Mouse (Mus musculus) cerebellum, adult 8-10 months (tissue): ENCODE results near the gene Erbb2.
"Not testable (repeated sequence)": the region's sequence is repeated elsewhere in the genome, so short reads cannot be mapped to it uniquely, and the experiment has no call there.

Source experiments
- DNase-seq: peaks from one replicate; pipeline ENCODE4 v3.0.0; 2022

The Erbb2 gene

DNA sequence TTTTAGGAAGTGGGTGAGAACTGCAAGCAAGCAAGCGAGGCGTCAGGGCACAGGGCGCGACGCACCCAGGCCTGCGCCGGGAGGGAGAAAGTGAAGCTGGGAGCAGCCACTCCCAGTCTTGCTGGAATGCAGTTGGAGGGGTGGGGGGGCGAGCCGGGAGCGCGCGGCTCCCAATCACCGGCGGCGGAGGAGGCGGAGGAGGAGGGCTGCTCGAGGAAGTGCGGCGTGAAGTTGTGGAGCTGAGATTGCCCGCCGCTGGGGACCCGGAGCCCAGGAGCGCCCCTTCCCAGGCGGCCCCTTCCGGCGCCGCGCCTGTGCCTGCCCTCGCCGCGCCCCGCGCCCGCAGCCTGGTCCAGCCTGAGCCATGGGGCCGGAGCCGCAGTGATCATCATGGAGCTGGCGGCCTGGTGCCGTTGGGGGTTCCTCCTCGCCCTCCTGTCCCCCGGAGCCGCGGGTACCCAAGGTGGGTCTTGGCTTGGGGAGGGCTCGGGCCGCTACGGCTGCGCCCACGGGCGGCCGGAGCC is at the start of gene Erbb2:
Gene Erbb2 (plus strand): TSS at position 198 of the 524 bp plus-strand sequence.
- no peak for DNase-seq

DNA sequence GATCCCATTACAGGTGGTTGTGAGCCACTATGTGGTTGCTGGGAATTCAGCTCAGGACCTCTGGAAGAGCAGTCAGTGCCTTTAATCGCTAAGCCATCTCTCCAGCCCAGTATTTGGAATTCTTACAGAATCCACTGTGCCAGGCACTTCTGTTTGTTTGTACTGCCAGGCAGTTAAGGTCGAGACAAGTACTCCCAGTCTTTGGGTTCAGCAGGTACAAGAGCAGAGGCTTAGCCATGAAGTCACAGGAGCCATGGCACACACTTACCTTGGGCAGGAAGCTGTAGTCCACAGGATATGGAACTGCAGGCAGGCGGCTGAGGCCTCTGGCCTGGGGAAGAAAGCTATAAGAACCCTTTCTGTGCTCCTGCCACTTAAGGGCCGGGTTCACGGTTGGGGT is 48.5 kb upstream of the Erbb2 start:
- no peak for DNase-seq

DNA sequence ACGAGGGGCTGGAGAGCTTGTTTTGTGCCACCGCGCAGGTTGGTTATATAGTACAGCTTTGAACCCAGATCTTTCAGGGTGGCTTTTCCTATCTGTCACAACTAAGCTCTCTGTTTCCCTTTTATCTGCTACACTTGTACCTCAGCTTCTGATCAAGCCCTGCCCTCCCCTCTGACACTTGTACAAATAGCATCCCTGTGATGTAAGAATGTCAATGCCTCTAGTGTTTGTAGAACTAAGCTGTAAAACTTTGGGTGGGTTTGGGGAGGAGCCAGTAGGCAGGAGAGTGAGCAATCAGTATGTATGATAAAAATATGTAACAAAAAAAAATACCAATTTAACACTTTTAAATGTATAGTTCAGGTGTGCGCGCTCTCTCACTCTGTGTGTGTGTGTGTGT is 47.9 kb upstream of the Erbb2 start:
- DNase-seq: no peak

DNA sequence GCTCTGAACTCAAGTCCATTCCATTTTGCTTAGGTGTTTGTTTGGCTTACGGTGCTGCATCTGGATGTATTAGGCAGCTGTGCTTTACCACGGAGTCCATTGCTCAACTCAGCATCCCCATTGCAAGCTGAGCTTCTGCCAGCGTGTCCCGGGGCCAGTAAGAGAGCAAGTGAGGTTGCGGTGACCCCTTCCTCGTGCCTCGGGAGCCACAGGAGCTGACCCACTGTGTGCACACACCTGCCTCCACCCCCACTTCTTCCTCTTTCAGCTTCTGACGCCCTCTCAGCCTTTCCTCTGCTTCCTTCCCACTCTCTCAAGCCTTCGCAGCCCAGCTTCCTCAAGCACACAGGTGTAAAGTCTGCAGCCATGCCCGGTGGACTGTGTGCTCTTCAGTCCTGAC is 46.0 kb upstream of the Erbb2 start:
- DNase-seq: no peak

DNA sequence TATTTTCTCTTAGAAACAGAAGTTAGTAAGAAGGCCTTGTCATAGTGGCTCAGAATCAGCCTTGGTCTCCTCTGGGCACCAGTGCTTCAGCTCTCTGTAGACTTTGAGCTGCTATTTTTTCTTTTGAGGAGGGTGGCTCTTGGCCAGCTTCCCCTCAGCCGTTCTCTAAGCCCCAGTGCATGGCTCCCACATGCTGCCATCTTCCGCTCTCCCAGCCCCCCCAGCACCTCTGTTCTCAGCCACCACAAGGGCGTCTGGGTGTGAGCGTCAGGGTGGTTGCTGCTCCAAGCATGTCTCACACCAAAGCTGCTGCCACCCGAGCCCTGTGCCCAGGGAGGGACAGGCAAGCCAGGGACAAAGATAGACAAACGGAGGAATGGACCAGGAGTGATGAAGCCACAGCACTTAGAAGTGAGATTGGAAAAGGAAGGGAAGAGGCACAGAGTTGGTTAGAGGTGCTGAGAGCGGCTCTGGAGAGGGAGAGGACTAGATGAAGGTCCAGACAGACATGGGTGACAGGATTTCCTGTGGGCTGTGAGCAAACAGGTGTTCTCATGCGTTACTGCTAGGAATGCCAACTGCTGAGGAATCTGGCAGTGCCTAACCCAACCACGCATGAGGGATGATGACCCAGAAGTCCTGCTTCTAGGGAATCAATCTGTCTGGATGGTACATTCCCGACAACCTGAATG is 45.0 kb upstream of the Erbb2 start:
- DNase-seq: no peak

DNA sequence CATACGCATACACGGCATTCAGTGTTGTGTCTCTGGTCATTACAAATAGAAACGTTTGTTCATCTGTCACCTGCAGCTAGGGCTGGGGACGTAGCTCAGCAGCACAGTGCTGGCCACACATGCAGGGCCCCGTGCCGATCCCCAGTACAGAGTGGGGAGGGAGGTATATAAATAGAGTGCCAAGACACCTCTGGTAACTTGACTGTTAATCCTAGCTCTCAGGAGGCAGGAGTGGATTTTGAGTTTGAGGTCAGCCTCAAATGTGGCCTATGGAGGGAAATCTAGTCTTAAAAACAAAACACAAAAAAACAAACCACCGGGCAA is 44.4 kb upstream of the Erbb2 start:
- no peak for DNase-seq

DNA sequence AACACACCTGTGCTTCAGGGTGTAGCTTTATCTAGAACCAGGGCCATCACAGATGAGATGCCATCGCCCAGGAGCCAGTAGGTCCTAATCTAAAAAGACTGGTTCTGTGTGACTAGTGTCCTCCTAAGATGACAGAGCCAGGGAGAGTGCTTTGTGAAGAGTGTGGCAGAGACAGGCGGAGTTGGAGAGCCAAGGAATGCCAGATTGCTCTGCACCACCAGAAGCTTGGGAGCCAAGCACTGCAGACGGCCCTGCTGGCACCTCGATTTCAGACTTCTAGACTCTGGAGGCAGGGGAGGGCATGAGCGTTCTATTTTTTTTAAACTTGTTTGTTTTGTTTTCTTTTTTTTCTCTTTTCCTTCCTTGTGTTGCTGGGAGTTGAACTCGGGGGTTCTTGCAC is 42.9 kb upstream of the Erbb2 start:
- DNase-seq: peak; percentile 41

DNA sequence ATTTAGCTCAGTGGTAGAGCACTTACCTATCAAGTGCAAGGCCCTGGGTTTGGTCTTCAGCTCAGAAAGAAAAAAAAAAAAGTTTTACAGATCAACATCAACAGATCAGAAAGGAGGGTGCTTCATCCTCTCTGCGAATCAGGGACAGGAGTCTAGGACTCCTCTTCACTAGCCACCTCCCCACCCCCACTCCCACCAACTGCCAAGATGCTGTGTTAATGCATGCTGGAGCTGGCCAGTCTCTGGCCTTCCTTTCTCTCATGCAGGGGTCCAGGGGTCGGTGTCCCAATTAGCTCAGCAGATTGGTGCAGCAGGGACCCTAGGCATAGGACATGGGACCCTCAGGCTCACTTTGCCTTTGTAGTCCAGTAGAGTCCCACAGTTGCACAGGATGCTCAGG is 41.7 kb upstream of the Erbb2 start:
- no peak for DNase-seq

DNA sequence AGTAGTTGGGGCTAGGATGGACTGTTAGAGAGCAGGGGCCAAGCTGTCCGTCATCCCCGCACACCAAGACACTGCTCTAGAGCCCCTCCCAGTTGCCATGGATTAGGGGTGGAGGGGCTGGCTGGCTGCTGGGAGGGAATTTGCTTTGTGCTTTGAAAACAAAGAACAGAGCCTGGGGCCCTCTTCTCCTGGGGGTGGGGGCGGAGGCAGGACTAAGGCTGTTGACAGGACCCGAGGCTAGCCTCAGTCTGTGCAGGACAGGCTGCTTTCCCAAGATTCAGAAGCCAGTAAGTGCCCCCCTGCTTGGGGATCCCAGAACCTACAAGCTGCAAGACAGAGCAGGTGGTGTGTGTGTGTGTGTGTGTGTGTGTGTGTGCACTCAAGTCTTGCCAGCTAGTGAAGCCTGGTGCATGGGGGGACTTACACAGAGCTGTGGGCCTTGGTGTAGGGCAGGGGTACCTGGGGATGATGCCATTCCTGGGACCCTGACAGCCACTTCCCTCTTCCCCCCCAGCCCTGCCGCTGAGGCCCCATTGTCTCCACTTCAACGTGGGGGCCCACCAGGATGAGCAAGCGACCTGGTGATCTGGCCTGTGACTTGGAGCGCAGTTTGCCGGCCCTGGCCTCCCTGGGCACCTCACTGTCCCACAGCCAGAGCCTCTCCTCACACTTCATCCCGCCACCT is 40.6 kb upstream of the Erbb2 start:
- DNase-seq: no peak

DNA sequence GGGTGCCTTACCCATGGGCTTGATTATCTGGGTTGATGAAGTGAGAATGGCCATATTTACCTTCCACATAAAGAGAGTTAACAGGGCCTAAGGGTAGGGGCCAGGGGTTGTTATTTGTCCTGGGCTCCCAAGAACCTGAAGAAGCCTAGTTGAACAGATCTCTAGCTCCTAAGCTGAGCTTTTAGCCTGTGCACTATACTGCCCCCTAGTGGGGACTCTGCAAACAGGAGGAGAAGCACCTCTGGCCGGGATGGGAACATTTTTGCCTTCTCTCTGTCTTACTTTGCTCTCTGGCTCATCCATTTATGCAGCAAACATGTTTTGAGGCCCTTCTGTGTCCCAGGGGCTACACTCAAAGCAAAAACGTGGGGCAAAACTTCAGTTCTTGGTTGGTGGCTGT is 39.9 kb upstream of the Erbb2 start:
- DNase-seq: peak; percentile 71

DNA sequence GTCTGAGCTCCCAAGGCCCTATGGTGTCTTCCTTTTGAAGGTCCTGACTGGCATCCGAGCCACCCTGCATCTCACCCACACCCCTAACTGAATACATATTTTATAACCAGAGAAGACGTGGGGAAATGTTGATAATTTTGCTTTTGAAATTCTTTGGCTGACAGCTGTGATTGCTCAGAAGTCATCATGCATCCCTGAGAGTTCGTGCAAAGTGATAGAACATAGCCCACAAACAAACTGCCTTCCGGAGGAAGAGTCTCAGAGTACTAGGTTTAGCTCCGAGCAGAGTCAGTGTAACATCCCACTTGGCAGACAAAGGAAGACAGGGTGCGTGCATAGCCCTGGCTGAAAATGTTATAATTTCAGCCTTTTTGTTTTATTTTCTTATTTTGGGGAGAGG is 39.0 kb upstream of the Erbb2 start:
- no peak for DNase-seq

DNA sequence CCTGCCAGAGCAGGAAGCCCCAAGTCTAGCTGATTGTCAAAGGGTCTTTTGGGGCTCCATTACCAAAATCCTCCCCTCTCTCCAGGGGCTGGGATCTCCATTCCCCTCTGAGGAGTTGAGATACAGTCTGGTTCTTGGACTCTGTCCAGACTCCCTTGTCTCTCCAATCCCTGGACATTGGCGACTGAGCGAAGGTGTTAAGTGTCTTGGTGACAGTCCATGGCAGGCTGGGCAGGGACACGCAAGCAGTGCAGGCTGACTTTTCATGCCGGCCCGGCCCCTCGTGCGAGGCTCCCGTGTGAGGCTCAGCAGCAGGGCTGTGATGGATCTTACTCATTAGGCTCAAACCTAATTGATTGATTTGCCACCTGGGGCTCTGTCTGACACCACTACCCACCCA is 38.0 kb upstream of the Erbb2 start:
- no peak for DNase-seq

DNA sequence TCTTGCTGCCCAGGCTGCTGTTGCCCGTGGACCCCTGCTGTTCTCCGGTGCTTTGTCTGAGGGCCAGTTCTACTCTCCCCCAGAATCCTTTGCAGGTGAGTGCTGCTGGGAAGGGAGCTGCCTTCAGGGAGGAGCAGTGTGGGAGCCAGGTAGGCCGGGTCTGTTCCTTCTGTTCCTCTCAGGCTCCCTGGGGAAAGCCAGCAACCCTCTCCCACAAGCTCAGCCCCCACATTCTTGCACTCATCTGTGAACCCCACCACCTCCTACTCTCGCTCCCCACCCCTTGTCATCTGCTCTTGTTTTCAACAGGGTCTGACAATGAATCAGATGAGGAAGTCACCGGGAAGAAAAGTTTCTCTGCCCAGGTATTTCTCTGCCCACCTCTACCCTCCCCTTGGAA is 35.5 kb upstream of the Erbb2 start:
- DNase-seq: no peak

DNA sequence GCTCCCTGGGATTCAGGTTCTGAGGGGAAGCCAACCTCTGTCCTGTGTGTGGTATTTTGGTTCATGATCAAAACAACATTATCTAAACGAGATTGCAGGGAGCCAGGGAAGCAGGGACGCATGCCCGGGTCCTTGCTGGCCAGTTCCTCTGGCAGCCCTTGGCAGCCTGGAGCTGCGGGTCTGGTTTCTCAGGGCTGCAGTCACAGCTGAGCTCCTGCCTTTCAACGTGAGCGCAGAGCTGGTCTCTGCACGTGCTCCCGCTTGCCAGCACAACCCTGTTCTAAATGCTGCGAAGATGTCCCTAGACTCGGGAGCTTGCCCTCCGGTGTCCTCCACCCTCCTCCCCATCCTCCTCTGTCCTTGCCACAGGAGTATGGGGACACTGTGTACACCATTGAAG is 34.5 kb upstream of the Erbb2 start:
- no peak for DNase-seq

DNA sequence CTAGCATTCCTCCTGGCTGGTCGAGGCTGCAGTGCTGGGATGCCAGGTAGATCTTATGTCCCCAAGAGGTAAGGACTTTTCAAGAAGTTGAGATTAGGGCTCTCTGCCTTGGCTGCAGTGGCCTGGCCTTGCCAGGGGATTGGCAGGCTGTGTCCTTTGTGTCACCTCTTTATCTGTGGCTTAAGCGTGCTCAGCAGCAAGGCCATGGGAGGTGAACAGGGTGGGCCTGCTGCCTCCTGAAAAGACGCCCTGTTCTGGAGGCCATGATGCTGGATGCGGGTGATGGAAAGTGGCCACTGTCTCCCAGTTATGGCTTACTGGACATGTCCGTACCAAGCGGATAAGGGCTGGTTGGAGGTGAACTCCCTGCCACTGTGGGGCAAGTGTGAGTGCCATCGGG is 32.9 kb upstream of the Erbb2 start:
- DNase-seq: no peak

DNA sequence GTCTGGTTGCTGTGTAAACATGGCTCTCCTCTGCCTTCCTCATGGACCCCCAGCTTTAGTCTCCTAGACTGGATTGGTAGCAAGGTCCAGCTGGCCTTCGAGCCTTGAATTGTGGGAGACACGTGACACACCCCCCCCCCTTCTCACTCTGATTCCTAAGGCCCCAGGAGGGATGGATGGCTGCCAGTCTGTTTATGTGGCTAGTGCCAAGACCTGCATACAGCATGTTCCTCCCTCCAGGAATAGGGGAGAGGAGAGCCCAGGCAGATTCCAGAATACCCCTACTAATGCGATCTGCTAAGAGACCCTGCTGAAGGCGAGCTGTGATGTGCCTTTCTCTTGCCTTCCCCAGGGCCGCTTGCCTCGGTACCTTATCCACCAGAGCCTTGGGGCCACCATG is 32.2 kb upstream of the Erbb2 start:
- DNase-seq: peak; percentile 60

DNA sequence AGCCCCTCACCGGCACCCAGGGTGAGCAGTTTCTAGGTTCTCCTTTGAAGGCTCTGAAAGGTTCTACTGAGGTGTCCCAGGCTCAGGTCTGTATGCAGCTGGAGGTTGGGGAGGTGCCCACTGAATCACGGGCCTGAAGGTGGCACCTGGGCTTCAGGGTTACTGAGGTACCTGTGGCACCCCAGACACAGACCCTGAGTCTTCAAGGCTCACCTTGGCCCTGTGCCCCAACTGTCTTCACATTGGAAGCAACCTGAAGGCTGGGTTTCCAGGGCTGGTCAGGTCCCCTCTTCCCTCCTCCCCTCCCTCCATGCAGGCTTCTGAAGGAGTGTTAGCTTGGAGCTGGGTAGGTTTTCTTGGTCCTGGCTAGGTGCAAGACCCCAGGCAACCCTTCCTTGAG is 30.6 kb upstream of the Erbb2 start:
- DNase-seq: no peak

DNA sequence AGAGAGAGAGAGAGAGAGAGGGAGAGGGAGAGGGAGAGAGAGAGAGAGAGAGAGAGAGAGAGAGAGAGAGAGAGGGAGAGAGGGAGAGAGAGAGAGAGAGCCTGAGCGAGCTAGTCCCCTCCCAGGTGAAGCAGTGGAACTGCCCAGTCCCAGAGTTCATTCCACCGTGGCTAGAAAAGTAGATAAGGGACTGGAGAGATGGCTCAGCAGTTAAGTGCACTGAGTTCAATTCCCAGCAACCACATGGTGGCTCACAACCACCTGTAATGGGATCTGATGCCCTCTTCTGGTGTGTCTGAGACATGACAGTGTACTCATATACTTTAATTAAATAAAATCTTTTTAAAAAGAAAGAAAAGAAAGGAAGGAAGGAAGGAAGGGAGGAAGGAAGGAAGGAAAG is 29.9 kb upstream of the Erbb2 start:
- DNase-seq: not testable (repeated sequence)

DNA sequence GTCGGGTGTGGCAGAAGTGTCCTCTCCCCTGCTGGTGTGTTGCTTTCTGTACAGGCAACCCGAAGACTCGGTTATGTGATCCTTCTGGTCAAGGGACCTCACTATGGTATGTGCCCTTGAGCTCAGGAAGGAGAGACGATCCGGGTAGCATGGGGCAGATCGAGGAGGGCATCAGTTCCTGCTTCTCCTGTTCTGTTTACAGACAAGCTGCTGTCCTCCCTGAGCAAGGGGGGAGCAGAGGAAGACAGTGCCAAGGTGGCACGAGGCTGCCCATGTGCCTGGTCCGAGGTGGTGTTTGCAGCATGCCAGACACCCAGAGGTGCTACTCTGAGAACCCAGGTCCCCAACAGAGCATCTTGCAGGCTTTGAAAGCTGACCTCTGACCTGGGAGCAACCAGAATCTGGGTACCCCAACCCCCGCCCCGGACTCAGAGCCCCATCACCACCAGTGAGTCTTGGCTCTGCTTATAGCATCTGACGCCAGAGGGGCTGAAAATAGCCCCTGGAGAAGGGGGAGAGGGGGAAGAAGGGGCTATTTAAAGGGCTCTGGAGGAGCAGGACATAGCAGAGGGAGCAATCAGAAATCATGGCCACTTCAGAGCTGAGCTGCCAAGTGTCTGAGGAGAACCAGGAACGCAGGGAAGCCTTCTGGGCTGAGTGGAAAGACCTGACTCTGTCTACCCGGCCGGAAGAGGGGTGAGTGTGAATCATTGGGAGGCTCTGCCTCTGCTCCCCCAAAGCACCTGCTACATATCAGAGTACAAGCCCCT is 28.8 kb upstream of the Erbb2 start, which contains the start of gene Tcap:
Gene Tcap (plus strand): TSS at position 551 of the 770 bp plus-strand sequence.
- peak; percentile 56 for DNase-seq

DNA sequence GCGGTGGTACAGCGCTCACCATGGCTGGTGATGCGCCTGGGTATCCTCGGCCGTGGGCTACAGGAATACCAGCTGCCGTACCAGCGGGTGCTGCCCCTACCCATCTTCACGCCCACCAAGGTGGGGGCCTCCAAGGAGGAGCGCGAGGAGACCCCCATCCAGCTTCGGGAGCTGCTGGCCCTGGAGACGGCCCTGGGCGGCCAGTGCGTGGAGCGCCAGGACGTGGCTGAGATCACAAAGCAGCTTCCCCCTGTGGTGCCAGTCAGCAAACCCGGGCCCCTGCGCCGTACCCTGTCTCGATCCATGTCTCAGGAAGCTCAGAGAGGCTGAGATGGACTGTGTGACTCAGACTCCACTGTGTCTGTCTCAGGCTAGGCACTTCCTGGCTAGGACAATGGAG is 28.1 kb upstream of the Erbb2 start:
- no peak for DNase-seq

DNA sequence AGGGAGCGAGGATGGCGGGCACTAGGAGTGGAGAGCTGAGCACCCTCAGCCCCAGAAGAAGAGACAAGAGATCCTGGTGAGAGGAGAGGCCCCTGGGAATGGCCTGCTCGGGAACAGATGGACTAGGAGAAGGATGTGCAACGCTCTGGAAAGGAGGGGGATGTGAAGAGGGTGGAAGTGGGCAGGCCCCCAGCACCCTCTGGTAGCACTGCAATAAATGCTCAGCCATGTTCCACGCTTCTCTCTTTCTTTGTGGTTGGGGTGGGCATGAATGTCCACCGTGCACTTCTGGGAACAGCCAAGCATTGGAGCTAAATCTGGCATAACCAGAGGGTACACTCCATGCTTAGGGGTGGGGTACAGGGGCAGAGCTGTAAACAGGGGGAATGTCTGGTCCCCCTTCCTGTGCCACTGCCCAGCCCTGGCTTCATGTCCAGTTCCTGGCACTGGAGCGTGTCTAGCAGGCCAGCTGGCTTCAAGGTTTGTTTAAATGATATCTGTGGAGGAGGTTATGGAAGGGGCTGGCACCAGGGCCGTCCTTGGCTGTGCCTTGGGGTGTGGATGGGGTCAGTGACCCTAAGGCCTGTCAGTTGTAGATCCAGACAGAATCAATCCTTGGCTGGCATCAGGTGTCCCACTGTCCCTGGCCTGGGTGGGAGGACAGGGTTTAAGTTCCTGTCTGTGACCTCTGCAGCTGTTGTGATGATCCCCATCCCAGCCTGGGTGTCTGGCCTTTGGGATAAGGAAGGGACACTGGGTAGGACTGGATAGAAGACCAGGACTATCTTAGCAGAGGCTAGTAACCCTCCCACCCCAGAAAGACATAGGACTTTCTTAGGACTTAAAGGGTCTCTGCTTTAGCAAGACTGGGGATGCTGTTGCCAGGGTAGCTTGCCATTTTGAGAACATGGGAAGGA is 27.3 kb upstream of the Erbb2 start:
- no peak for DNase-seq

DNA sequence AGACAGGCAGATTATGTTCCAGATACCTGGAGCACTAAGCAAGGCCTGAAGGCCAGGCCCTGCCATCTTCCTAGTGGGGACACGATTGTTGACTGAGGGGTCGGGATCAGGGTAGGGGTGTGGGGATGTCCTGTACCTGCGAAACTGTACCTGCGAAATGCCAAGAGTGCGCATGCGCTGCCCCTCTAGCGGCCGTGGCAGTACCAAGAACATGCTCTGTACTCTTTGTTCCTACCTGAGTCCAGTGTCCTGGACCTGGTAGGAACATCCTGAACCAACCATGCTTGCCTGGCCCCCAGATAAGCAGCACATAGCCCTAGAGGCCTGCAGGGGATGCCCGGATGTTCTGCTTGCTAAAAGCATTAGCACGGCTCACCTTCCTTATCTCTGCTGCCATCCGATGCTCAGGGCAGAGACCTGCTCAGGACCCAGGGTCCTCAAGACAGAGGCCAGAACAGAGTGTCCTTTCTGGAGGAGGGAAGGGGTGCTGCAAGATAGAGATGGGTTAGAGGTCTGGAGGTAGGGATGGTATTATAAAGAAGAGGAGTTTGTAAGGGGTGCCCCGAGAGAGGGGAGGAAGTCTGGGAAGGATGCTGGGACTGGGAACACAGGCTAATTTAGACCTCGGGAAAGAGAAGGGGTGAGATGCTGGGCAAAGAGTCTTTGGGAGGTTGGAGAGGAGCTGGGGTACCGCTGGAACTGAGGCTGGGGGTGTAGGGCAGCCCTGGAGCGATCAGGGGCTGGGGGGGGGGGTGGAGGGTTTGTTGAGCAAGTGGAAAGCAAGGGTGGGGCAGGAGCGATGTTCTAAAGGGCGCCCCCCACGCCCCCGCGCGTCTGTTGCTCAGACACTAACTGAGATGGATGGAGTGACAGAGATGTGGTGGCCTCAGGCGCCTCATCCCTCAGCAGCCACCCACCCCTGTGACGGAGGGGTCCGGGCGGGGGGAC is 26.4 kb upstream of the Erbb2 start, which contains the start of gene Pnmt:
Gene Pnmt (plus strand): TSS at position 813 of the 948 bp plus-strand sequence.
- no peak for DNase-seq
